Mouse (Mus musculus) forebrain, embryonic 14.5 days (tissue): Measurements from ENCODE around the gene Zic5. TPM values are rescaled to one million over a fixed set of nuclear protein-coding genes. Genes with fewer than 3 reads are reported as not detected.

ENCODE experiments used
- ATAC-seq: fragments of 200-750 bp; cut with Nextera tagmentation; 2 replicates; pipeline ENCODE4 v1.8.0; 2017; ENCODE audit warnings: mild to moderate bottlenecking, moderate library complexity
- DNase-seq: peaks from one replicate; pipeline ENCODE4 v3.0.0-alpha.2; 2015; ENCODE audit warnings: low spot score
- H3K27ac ChIP-seq: fragments of 300-500 bp; sonication (generic); 2 replicates; pipeline ENCODE4 v1.5.1; 2014; ENCODE audit warnings: low read depth, mild to moderate bottlenecking, control low read depth, low read length, moderate library complexity
- H3K27me3 ChIP-seq: fragments of 300-500 bp; sonication (generic); replicated peaks from 2 replicates; pipeline ENCODE4 v1.6.1; 2014; ENCODE audit warnings: low read length, control low read depth, mixed read lengths; ENCODE audit not compliant: control insufficient read depth, insufficient read depth
- H3K36me3 ChIP-seq: fragments of 300-500 bp; sonication (generic); 2 replicates; pipeline ENCODE4 v1.6.1; 2014; ENCODE audit warnings: low read length, control low read depth; ENCODE audit not compliant: control insufficient read depth, insufficient read depth
- H3K4me1 ChIP-seq: fragments of 300-500 bp; sonication (generic); 2 replicates; pipeline ENCODE4 v1.6.1; 2014; ENCODE audit warnings: antibody characterized with exemption, low read length, control low read depth; ENCODE audit not compliant: control insufficient read depth, insufficient read depth
- H3K4me2 ChIP-seq: fragments of 300-500 bp; sonication (generic); 2 replicates; pipeline ENCODE4 v1.6.1; 2014; ENCODE audit warnings: mild to moderate bottlenecking, control low read depth, low read length
- H3K4me3 ChIP-seq: fragments of 300-500 bp; sonication (generic); 2 replicates; pipeline ENCODE4 v1.5.1; 2014; ENCODE audit warnings: low read depth, low read length, control low read depth
- H3K9ac ChIP-seq: fragments of 300-500 bp; sonication (generic); 2 replicates; pipeline ENCODE4 v1.6.1; 2014; ENCODE audit warnings: mild to moderate bottlenecking, low read length, control low read depth, moderate library complexity
- H3K9me3 ChIP-seq: fragments of 300-500 bp; sonication (generic); replicated peaks from 2 replicates; pipeline ENCODE4 v1.6.1; 2016; ENCODE audit warnings: low read length, control low read depth, mixed read lengths; ENCODE audit not compliant: control insufficient read depth
- WGBS: fragments of 180-500 bp; shearing (Covaris S2); extraction: QIAGEN DNeasy Blood & Tissue Kit; methylation state at CpG from one replicate; pipeline ENCODE4 v1.1.7; 2014; 5-methylcytosine and 5-hydroxymethylcytosine counted together
- polyA plus RNA-seq: library from polyadenylated mRNA; unstranded; fragments of >200 nt; fragmentation: Nextera tagmentation; extraction: Ambion mirVana; gene quantifications from 2 replicates; pipeline ENCODE4 v1.2.1, GENCODE M21; 2014

Gene Zic5
- polyA plus RNA-seq = 9.5 and 10.9 TPM in 2 replicates

DNA sequence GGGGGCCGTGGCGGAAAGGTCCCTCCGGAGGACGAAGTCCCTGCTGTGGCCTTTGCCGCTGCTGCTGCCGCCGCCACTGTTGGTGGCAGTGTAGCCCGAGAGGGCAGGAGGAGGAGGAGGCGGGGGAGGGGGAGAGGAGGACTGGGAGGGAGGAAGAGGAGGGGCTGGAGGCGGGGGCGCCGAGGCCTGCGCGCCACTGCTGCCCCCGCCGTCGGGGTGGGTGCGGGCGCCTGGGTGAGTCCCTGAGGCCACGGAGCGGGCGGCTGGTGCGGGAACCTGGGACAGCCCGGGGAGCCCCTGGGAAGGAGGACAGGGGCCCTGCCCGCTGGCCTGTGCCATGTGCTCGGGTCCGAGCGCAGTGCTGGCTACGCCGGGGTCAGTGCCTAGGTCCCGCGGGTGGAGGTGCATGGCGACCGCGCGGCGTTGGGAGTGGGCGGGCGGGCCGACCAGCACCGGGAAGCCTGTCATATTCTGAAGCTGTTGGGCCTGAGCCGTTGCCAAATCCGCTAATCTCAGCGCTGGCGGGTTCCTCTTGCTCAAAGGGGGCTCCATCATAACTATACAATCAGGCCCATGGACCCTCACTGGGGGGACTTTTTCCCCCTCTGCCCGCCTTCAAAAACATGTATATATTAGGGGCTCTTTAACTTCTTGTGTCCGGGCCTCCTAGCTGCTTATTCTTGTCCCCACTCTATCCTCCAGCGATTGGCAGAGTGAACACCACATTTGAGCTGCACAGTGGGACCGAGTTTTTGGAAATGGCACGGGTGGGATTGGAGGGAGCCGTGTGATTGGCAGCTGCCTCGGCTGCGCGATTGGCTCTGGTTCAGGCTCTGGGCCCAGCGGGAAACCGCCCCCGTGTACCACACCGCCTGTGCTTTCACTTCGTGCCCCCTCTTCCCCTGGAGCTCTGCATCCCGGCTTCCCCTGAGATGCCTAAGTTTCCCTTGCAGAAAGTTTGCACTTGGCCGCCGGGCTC is at the start of gene Zic5:
Gene Zic5, minus strand, starts transcription at position 915 of the 979 bp plus-strand sequence.
- peak; percentile 91 for DNase-seq
- WGBS = under 1% methylated on average over 46 of the region's 62 CpGs
- H3K9ac ChIP-seq = peak within 1 kb of the TSS; percentile 91
- peak within 1 kb of the TSS; percentile 62 for H3K4me3 ChIP-seq
- H3K36me3 ChIP-seq = no peaks in the 10 kb centered on the region
- H3K27me3 ChIP-seq = peaks cover 37% of the 10 kb centered on the region
- H3K9me3 ChIP-seq = no peaks in the 10 kb centered on the region
- peak; percentile 79 for ATAC-seq
- peaks cover 7% of the 10 kb centered on the region; the same call in 1 of the 2 replicates for H3K4me1 ChIP-seq
- H3K27ac ChIP-seq = peak within 1 kb of the TSS; percentile 97
- H3K4me2 ChIP-seq = peak within 1 kb of the TSS; percentile 77

- Histone ChIP-seq H3K4me3 (no peak overlapping the region), H3K27ac (no peak overlapping the region), H3K4me2 (no peak overlapping the region), H3K9me3 (no peaks in the 10 kb centered on the region), H3K36me3 (no peaks in the 10 kb centered on the region), H3K9ac (no peak overlapping the region), H3K4me1 (no peaks in the 10 kb centered on the region), H3K27me3 (no peaks in the 10 kb centered on the region)
- 83% methylated on average over 1 of the region's 1 CpGs for WGBS
- DNase-seq = no peak
- ATAC-seq = no peak
These were observed 48.1 kb upstream of the Zic5 start for GRCm38 (mm10) chr14:122513511-122514036.

DNA sequence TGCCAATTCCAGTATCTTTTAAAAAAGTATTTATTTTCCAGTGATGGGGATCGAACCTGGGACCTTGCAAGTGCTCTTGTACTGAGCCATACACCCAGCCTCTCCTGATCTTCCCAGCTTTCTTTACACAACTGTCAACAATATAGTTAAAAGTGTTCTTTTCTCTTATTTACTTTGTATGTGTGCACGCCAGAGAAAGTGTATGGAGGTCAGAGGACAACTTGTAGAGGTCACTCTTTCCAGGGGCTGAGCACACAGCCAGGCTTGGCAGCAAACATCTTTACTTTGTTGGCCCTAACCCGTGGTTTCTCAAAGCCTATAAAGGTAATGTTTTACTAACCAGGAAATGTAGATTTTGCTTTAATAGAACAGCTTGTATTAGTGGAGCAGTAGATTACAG is 46.0 kb upstream of the Zic5 start:
- no peak overlapping the region for H3K27ac ChIP-seq
- no peaks in the 10 kb centered on the region for H3K4me1 ChIP-seq
- ATAC-seq = no peak
- no peak overlapping the region for H3K4me3 ChIP-seq
- H3K4me2 ChIP-seq = no peak overlapping the region
- H3K36me3 ChIP-seq = no peaks in the 10 kb centered on the region
- H3K27me3 ChIP-seq = no peaks in the 10 kb centered on the region
- no peak overlapping the region for H3K9ac ChIP-seq
- 77% methylated on average over 3 of the region's 3 CpGs for WGBS
- DNase-seq = no peak
- H3K9me3 ChIP-seq = no peaks in the 10 kb centered on the region

DNA sequence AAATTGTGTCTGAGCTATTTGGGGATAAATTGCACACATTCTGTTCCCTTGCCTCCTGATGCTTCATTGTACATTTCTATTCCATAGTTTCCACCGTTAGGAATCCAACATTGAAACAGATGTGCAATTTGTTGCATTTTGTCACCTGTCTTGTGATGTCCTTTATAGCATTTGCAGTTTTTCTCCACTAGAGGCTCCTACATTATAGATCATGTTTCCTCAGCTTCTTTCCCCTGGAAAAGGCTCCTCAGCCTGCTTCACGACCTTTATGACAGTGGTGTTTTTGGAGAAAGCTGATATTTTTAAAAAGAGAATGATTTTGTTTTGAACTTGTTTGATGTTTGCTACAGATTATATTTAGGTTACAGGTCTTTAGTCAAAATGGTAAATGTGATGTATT is 43.6 kb upstream of the Zic5 start:
- ATAC-seq (no peak), DNase-seq (peak; percentile 49)
- no peak overlapping the region for H3K9ac ChIP-seq
- no peaks in the 10 kb centered on the region for H3K4me1 ChIP-seq
- H3K27me3 ChIP-seq = no peaks in the 10 kb centered on the region
- H3K27ac ChIP-seq = no peak overlapping the region
- no peak overlapping the region for H3K4me2 ChIP-seq
- H3K36me3 ChIP-seq = no peaks in the 10 kb centered on the region
- H3K4me3 ChIP-seq = no peak overlapping the region
- 18% methylated on average over 2 of the region's 2 CpGs for WGBS
- H3K9me3 ChIP-seq = no peaks in the 10 kb centered on the region

- no peak overlapping the region for H3K9ac ChIP-seq
- H3K4me2 ChIP-seq = no peak overlapping the region
- DNase-seq = no peak
- no peak overlapping the region for H3K27ac ChIP-seq
- H3K27me3 ChIP-seq = peaks cover 22% of the 10 kb centered on the region
- no peak for ATAC-seq
- peaks cover 3% of the 10 kb centered on the region; the same call in 1 of the 2 replicates for H3K4me1 ChIP-seq
- WGBS = 67% methylated on average over 1 of the region's 1 CpGs
- H3K4me3 ChIP-seq = no peak overlapping the region
- H3K36me3 ChIP-seq = no peaks in the 10 kb centered on the region
- H3K9me3 ChIP-seq = 0 out of 2 replicates have a peak, but pooled peaks cover 3% of the 10 kb centered on the region
These were observed 26.5 kb upstream of the Zic5 start for GRCm38 (mm10) chr14:122492015-122492414.

- Histone ChIP-seq H3K4me2 (no peak overlapping the region), H3K4me1 (peaks cover 3% of the 10 kb centered on the region; the same call in 1 of the 2 replicates), H3K9ac (no peak overlapping the region), H3K9me3 (0 out of 2 replicates have a peak, but pooled peaks cover 3% of the 10 kb centered on the region), H3K36me3 (no peaks in the 10 kb centered on the region), H3K4me3 (no peak overlapping the region), H3K27ac (no peak overlapping the region), H3K27me3 (peaks cover 22% of the 10 kb centered on the region)
- ATAC-seq = no peak
- 73% methylated on average over 6 of the region's 6 CpGs for WGBS
- DNase-seq = no peak
These were observed 26.0 kb upstream of the Zic5 start for GRCm38 (mm10) chr14:122491521-122491920.

GRCm38 (mm10) chr14:122490441-122491328 is 25.2 kb upstream of the Zic5 start, which contains the start of gene Gm10837:
Gene Gm10837, plus strand, starts transcription at chr14:122490586.
- peak within 1 kb of the TSS; percentile 72 for H3K27ac ChIP-seq
- H3K36me3 ChIP-seq = no peaks in the 10 kb centered on the region
- H3K9ac ChIP-seq = peak within 1 kb of the TSS; percentile 59
- ATAC-seq = peak; percentile 75
- DNase-seq = peak; percentile 65
- H3K27me3 ChIP-seq = peaks cover 27% of the 10 kb centered on the region
- 3% methylated on average over 51 of the region's 51 CpGs for WGBS
- 0 out of 2 replicates have a peak, but pooled peaks cover 3% of the 10 kb centered on the region for H3K9me3 ChIP-seq
- H3K4me1 ChIP-seq = peaks cover 3% of the 10 kb centered on the region; the same call in 1 of the 2 replicates
- H3K4me2 ChIP-seq = peak within 1 kb of the TSS; percentile 51
- H3K4me3 ChIP-seq = peak within 1 kb of the TSS; percentile 24

GRCm38 (mm10) chr14:122489686-122490414 is 24.4 kb upstream of the Zic5 start:
- 0 out of 2 replicates have a peak, but pooled peaks cover 3% of the 10 kb centered on the region for H3K9me3 ChIP-seq
- peak overlapping the region; percentile 51 for H3K4me2 ChIP-seq
- WGBS = under 1% methylated on average over 12 of the region's 12 CpGs
- DNase-seq (peak; percentile 76), ATAC-seq (no peak; the same call in 1 of the 2 replicates)
- peaks cover 3% of the 10 kb centered on the region; the same call in 1 of the 2 replicates for H3K4me1 ChIP-seq
- H3K27ac ChIP-seq = peak overlapping the region; percentile 72; the same call in 1 of the 2 replicates
- peak overlapping the region; percentile 24 for H3K4me3 ChIP-seq
- H3K27me3 ChIP-seq = peaks cover 33% of the 10 kb centered on the region
- H3K9ac ChIP-seq = no peak overlapping the region
- no peaks in the 10 kb centered on the region for H3K36me3 ChIP-seq
